In genomic region chr19:40830198-40830597, GRCm38 (mm10) we compare ENCODE assay signal across 8 mouse cellular contexts. TPM values are rescaled to one million over a fixed set of nuclear protein-coding genes. Genes with fewer than 3 reads are reported as not detected.
DNase-seq lines count a peak whose midpoint lies in the region; ATAC-seq and TF ChIP-seq lines count a peak whose summit lies in the region.

No protein-coding gene starts in this region.

- peak overlapping the region; percentile 88 for H3K9ac ChIP-seq in kidney, embryonic 15.5 days
- H3K9ac ChIP-seq in hindbrain, embryonic 12.5 days: peak overlapping the region; percentile 97
- peak overlapping the region; percentile 99 for H3K9ac ChIP-seq in midbrain, embryonic 14.5 days (replicated peaks; ENCODE audit: low read length)

- H3K4me2 ChIP-seq in kidney, embryonic 15.5 days: peak overlapping the region; percentile 67
- H3K4me2 ChIP-seq in hindbrain, embryonic 12.5 days (replicated peaks): peak overlapping the region; percentile 86
- H3K4me2 ChIP-seq in midbrain, embryonic 14.5 days (ENCODE audit: low read length): peak overlapping the region; percentile 74

- WGBS in kidney, embryonic 15.5 days: 49% methylated on average over 7 of the region's 7 CpGs
- WGBS in hindbrain, embryonic 12.5 days: 65% methylated on average over 7 of the region's 7 CpGs
- WGBS in midbrain, embryonic 14.5 days: 60% methylated on average over 7 of the region's 7 CpGs

- H3K4me1 ChIP-seq in kidney, embryonic 15.5 days: peaks cover 19% of the 10 kb centered on the region
- H3K4me1 ChIP-seq in hindbrain, embryonic 12.5 days: peaks cover 38% of the 10 kb centered on the region
- H3K4me1 ChIP-seq in midbrain, embryonic 14.5 days (ENCODE audit: control insufficient read depth, insufficient read depth, low read length): peaks cover 36% of the 10 kb centered on the region

- 0 out of 2 replicates have a peak, but pooled peaks cover 2% of the 10 kb centered on the region for H3K36me3 ChIP-seq in kidney, embryonic 15.5 days
- no peaks in the 10 kb centered on the region for H3K36me3 ChIP-seq in hindbrain, embryonic 12.5 days
- no peaks in the 10 kb centered on the region; the same call in 1 of the 2 replicates for H3K36me3 ChIP-seq in midbrain, embryonic 14.5 days (ENCODE audit: control insufficient read depth, insufficient read depth, low read length)

- TF ChIP-seq POLR2A in brain, embryonic 14.5 days (IDR thresholded peaks at IDR 0.05; ENCODE audit: borderline replicate concordance, extremely low read depth, insufficient read depth, insufficient read length, poor library complexity, severe bottlenecking): no peak

- DNase-seq in kidney, adult 18-20 months: no peak
- peak; percentile 17 for DNase-seq in brain, embryonic 14.5 days (ENCODE audit: low read depth)
- peak; percentile 10 for DNase-seq in midbrain, embryonic 14.5 days
- no peak for DNase-seq in adrenal gland, postnatal 25 days
- no peak for DNase-seq in testis, postnatal 14 days (ENCODE audit: low spot score)

- TF ChIP-seq CTCF in brain, embryonic 14.5 days (IDR thresholded peaks at IDR 0.05; ENCODE audit: borderline replicate concordance, extremely low read depth, insufficient read depth, insufficient read length): no peak

- no peak for ATAC-seq in kidney, embryonic 15.5 days (replicated peaks; ENCODE audit: low FRiP score)
- no peak for ATAC-seq in hindbrain, embryonic 12.5 days (ENCODE audit: low FRiP score)
- ATAC-seq in midbrain, embryonic 14.5 days (ENCODE audit: low FRiP score, low TSS enrichment): no peak
- ATAC-seq in activated CD4-positive, CD25-positive, alpha-beta regulatory T cell, adult 4 months: no peak

- H3K27ac ChIP-seq in kidney, embryonic 15.5 days: no peak overlapping the region
- peak overlapping the region; percentile 96 for H3K27ac ChIP-seq in hindbrain, embryonic 12.5 days
- H3K27ac ChIP-seq in midbrain, embryonic 14.5 days (replicated peaks; ENCODE audit: low read depth, low read length): peak overlapping the region; percentile 97

- H3K9me3 ChIP-seq in kidney, embryonic 15.5 days (replicated peaks): no peaks in the 10 kb centered on the region
- no peaks in the 10 kb centered on the region for H3K9me3 ChIP-seq in hindbrain, embryonic 12.5 days (replicated peaks)
- H3K9me3 ChIP-seq in midbrain, embryonic 14.5 days (ENCODE audit: control insufficient read depth, low read length): no peaks in the 10 kb centered on the region

- H3K4me3 ChIP-seq in kidney, embryonic 15.5 days (replicated peaks): peak overlapping the region; percentile 78
- H3K4me3 ChIP-seq in hindbrain, embryonic 12.5 days: peak overlapping the region; percentile 91
- peak overlapping the region; percentile 94 for H3K4me3 ChIP-seq in midbrain, embryonic 14.5 days (replicated peaks; ENCODE audit: low read depth, low read length)

- H3K27me3 ChIP-seq in kidney, embryonic 15.5 days: no peaks in the 10 kb centered on the region
- no peaks in the 10 kb centered on the region for H3K27me3 ChIP-seq in hindbrain, embryonic 12.5 days
- no peaks in the 10 kb centered on the region for H3K27me3 ChIP-seq in midbrain, embryonic 14.5 days (ENCODE audit: control insufficient read depth, insufficient read depth, low read length)

RNA-seq across cellular contexts. Expression of gene Ccnj, which starts 0.9 kb away (rescaled TPM):
- polyA plus RNA-seq in kidney, embryonic 15.5 days (2015; fragmentation: Nextera tagmentation; extraction: Ambion mirVana): 15.5 and 16.3 TPM in 2 replicates
- 24.4 and 26.9 TPM in 2 replicates for polyA plus RNA-seq in brain, embryonic 14.5 days (2012; rRNA removed)
- polyA plus RNA-seq in hindbrain, embryonic 12.5 days (2016; fragmentation: Nextera tagmentation; extraction: Ambion mirVana): 27.8 and 29.3 TPM in 2 replicates
- 12.9 and 18.8 TPM in 2 replicates for polyA plus RNA-seq in midbrain, embryonic 14.5 days (2014; fragmentation: Nextera tagmentation; extraction: Ambion mirVana)
- total RNA-seq in adrenal gland, postnatal 25 days (2021): 8.1 and 8.8 TPM in 2 replicates
- polyA plus RNA-seq in activated CD4-positive, CD25-positive, alpha-beta regulatory T cell, adult 4 months (2017; shearing (Covaris generic)): 1 to 10 TPM; 3.1 to 3.2 TPM

Comparison
In these comparisons a context has a peak if more than half of its experiments do, and no peak if none do; other contexts are left out.
1. DNase-seq: peak in brain, embryonic 14.5 days (single experiment) and midbrain, embryonic 14.5 days (single experiment); none in kidney, adult 18-20 months (single experiment), adrenal gland, postnatal 25 days (single experiment) and testis, postnatal 14 days (single experiment).
2. Peak in every context shown above with its lines, with median percentiles within 50 percentile points of each other: H3K4me2 ChIP-seq, H3K4me3 ChIP-seq and H3K9ac ChIP-seq.